Mouse (Mus musculus): Measurements from ENCODE around the gene Mast4. TPM values are rescaled to one million over a fixed set of nuclear protein-coding genes. Genes with fewer than 3 reads are reported as not detected.

Mast4 gene
- polyA plus RNA-seq, 1 experiment from 2014 or later = 19.5 TPM

DNA sequence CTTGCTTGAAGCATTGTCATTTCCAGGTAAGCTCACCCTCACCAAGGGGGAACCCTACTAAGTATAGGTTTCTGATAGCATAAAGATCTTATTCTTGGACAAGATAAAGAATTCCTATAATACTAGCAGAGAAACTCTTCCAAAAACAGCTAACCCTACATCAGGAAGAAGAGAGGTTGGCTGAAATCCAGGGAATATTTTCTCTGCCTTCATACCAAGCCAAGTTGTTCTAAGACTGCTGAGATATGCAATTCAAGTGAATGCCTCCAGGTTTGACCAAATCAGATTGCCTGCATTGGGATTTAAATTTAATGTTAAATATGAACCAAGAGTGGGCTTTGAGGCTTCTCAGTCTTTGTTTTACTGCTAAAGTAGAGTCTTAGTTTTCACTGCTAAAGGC, 608.9 kb downstream of the Mast4 start:
- no peaks in the 10 kb centered on the region for H3K27me3 ChIP-seq (ENCODE audit: control insufficient read depth, insufficient read depth, low read length)
- ATAC-seq (ENCODE audit: insufficient read depth, low FRiP score, low TSS enrichment) (no peak), DNase-seq (ENCODE audit: low spot score) (no peak)
- H3K4me2 ChIP-seq (ENCODE audit: low read depth) = no peak overlapping the region
- no peaks in the 10 kb centered on the region for H3K9me3 ChIP-seq (ENCODE audit: control insufficient read depth, low read length)
- no peaks in the 10 kb centered on the region for H3K4me1 ChIP-seq (ENCODE audit: control insufficient read depth, insufficient read depth, low read length)
- H3K9ac ChIP-seq (ENCODE audit: low read length) = no peak overlapping the region
- H3K36me3 ChIP-seq (ENCODE audit: control insufficient read depth, insufficient read depth, low read length) = no peaks in the 10 kb centered on the region
- no peak overlapping the region for H3K4me3 ChIP-seq (ENCODE audit: low read depth, low read length)
- H3K27ac ChIP-seq (ENCODE audit: low read depth, low read length) = no peak overlapping the region

DNA sequence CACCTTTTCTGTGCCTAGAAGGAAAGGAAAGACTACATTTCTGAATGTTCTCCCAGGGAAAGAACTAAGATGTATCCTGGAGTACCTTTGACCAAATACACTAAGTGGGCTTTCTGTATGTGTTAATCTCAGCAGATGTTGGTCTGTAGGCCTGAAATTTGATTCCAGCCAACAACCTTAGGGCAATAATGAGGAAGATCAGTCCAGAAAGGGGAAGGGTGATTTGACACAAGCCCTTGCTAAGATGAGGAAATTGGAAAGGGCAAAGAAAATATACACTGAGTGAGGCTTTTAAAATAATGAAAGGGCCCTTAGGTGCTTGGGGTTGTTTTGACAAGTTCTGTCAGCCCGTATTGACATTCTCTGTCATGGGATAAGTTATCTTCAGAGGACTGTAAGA, 617.3 kb downstream of the Mast4 start:
- no peak overlapping the region for H3K4me2 ChIP-seq (ENCODE audit: low read depth)
- no peak for DNase-seq (ENCODE audit: low spot score)
- H3K4me3 ChIP-seq (ENCODE audit: low read depth, low read length) = no peak overlapping the region
- no peaks in the 10 kb centered on the region for H3K27me3 ChIP-seq (ENCODE audit: control insufficient read depth, insufficient read depth, low read length)
- no peaks in the 10 kb centered on the region for H3K9me3 ChIP-seq (ENCODE audit: control insufficient read depth, low read length)
- no peak overlapping the region for H3K9ac ChIP-seq (ENCODE audit: low read length)
- no peak overlapping the region for H3K27ac ChIP-seq (ENCODE audit: low read depth, low read length)
- no peaks in the 10 kb centered on the region for H3K36me3 ChIP-seq (ENCODE audit: control insufficient read depth, insufficient read depth, low read length)
- 85% methylated on average over 1 of the region's 1 CpGs for WGBS
- no peaks in the 10 kb centered on the region for H3K4me1 ChIP-seq (ENCODE audit: control insufficient read depth, insufficient read depth, low read length)
- no peak for ATAC-seq (ENCODE audit: insufficient read depth, low FRiP score, low TSS enrichment)

DNA sequence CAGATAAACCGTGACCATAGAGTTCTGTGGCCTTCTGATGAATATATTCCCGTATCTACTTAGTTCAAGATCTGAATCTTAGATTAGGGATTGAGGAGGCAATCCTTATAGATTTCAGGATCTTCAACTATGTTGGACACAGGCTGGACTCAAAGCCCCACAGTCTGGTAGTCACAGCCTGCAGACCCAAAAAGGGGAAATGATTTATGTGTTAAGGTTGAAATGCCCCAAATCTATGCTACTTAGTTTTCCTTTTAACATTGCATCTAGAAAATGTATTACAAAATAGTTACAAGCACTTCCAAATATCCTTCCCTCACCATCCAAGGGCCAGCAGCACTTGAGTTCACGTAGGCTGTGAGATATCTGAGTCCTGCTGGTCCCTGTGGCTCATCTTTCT, 633.6 kb downstream of the Mast4 start:
- Histone ChIP-seq H3K4me2 (ENCODE audit: low read depth) (no peak overlapping the region), H3K27ac (ENCODE audit: low read depth, low read length) (no peak overlapping the region), H3K36me3 (ENCODE audit: control insufficient read depth, insufficient read depth, low read length) (no peaks in the 10 kb centered on the region), H3K27me3 (ENCODE audit: control insufficient read depth, insufficient read depth, low read length) (no peaks in the 10 kb centered on the region), H3K4me1 (ENCODE audit: control insufficient read depth, insufficient read depth, low read length) (no peaks in the 10 kb centered on the region), H3K9me3 (ENCODE audit: control insufficient read depth, low read length) (no peaks in the 10 kb centered on the region), H3K9ac (ENCODE audit: low read length) (no peak overlapping the region), H3K4me3 (ENCODE audit: low read depth, low read length) (no peak overlapping the region)
- DNase-seq (ENCODE audit: low spot score) (no peak), ATAC-seq (ENCODE audit: insufficient read depth, low FRiP score, low TSS enrichment) (no peak)
- WGBS = 93% methylated on average over 3 of the region's 3 CpGs

DNA sequence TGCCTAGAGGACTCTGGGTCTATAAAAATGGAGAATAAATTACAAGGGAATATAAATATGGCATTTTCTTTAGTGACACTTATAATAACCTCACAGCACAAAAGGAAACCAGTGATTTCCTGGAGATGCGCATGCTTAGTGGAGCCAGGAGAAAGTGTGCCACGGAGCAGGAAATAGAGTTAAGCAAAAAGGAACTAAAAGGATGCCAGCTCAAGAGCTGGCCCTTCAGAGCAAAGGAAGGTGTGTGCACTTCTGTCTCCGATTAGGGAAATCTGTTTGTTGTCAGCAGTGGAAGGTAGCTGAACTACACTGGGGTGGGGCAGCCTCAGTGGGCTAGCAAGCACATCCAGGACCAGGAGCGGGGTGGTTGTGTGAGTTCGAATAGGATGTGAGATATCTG, 634.1 kb downstream of the Mast4 start:
- no peak for ATAC-seq (ENCODE audit: insufficient read depth, low FRiP score, low TSS enrichment)
- H3K9me3 ChIP-seq (ENCODE audit: control insufficient read depth, low read length) = no peaks in the 10 kb centered on the region
- H3K9ac ChIP-seq (ENCODE audit: low read length) = no peak overlapping the region

DNA sequence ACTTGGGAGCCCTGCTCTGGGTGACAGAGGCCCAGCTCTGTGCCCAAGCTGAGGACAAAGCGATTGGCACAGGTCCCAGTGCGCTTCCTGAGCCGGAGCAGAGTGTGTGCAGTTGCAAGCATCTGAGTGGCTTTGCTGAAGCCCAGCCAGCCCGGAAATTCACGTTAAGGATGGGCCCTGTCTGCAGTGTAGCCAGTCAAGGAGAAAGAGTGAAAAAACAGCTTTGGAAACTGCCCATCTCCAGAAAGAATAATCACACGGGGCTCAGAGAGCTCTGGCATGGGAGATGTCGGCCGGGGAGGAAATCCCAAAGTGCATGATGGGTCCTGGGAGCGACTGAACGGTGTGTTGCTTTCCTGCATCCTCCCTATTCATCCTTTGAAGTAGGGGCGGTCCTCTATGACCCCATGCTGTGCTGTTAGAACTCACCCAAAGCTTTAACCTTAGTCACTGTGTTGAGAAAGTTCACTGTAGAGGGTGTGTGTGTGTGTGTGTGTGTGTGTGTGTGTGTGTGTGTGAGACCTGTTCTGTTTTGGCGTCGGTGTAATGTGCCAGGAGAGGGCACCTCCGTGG, 635.5 kb downstream of the Mast4 start:
- ATAC-seq (ENCODE audit: insufficient read depth, low FRiP score, low TSS enrichment) (peak; percentile 45), DNase-seq (ENCODE audit: low spot score) (peak; percentile 49)
- H3K27me3 ChIP-seq (ENCODE audit: control insufficient read depth, insufficient read depth, low read length) = no peaks in the 10 kb centered on the region
- no peaks in the 10 kb centered on the region for H3K9me3 ChIP-seq (ENCODE audit: control insufficient read depth, low read length)
- no peak overlapping the region for H3K9ac ChIP-seq (ENCODE audit: low read length)
- no peaks in the 10 kb centered on the region for H3K36me3 ChIP-seq (ENCODE audit: control insufficient read depth, insufficient read depth, low read length)
- no peaks in the 10 kb centered on the region for H3K4me1 ChIP-seq (ENCODE audit: control insufficient read depth, insufficient read depth, low read length)
- WGBS = 39% methylated on average over 14 of the region's 14 CpGs
- no peak overlapping the region for H3K27ac ChIP-seq (ENCODE audit: low read depth, low read length)
- no peak overlapping the region for H3K4me3 ChIP-seq (ENCODE audit: low read depth, low read length)
- H3K4me2 ChIP-seq (ENCODE audit: low read depth) = peak overlapping the region; percentile 2; the same call in 1 of the 2 replicates

More for the DNA sequence above, 634.1 kb downstream of the Mast4 start:
- no peak overlapping the region for H3K27ac ChIP-seq (ENCODE audit: low read depth, low read length)
- no peak overlapping the region for H3K4me2 ChIP-seq (ENCODE audit: low read depth)
- no peak for DNase-seq (ENCODE audit: low spot score)
- no peaks in the 10 kb centered on the region for H3K4me1 ChIP-seq (ENCODE audit: control insufficient read depth, insufficient read depth, low read length)
- H3K4me3 ChIP-seq (ENCODE audit: low read depth, low read length) = no peak overlapping the region
- H3K27me3 ChIP-seq (ENCODE audit: control insufficient read depth, insufficient read depth, low read length) = no peaks in the 10 kb centered on the region
- WGBS = 94% methylated on average over 5 of the region's 5 CpGs
- H3K36me3 ChIP-seq (ENCODE audit: control insufficient read depth, insufficient read depth, low read length) = no peaks in the 10 kb centered on the region

DNA sequence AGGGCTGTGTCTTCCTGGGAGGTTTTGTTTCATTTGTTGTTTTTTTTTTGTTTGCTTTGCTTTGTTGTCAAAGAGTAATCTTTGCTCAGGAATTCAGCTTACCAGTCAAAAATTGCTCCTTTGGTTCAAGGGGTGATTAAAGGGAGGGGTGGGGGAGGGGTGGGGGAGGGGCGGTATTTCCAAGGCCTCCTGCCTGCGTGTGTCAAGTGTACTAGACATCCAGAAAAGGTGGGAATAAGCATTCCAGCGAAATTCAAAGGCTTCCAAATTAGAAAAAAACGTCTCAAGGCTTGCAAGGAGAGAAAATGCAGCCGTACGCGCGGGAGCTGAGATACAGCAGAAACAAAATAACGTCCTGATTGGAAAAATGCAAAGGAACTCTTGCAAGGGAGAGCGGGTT, 636.0 kb downstream of the Mast4 start:
- ATAC-seq (ENCODE audit: insufficient read depth, low FRiP score, low TSS enrichment) (no peak), DNase-seq (ENCODE audit: low spot score) (no peak)
- Histone ChIP-seq H3K27me3 (ENCODE audit: control insufficient read depth, insufficient read depth, low read length) (no peaks in the 10 kb centered on the region), H3K4me2 (ENCODE audit: low read depth) (0 out of 2 replicates have a peak overlapping the region, but pooled peaks have one; percentile 2), H3K4me3 (ENCODE audit: low read depth, low read length) (no peak overlapping the region), H3K36me3 (ENCODE audit: control insufficient read depth, insufficient read depth, low read length) (no peaks in the 10 kb centered on the region), H3K4me1 (ENCODE audit: control insufficient read depth, insufficient read depth, low read length) (no peaks in the 10 kb centered on the region), H3K9me3 (ENCODE audit: control insufficient read depth, low read length) (no peaks in the 10 kb centered on the region), H3K27ac (ENCODE audit: low read depth, low read length) (no peak overlapping the region), H3K9ac (ENCODE audit: low read length) (no peak overlapping the region)
- WGBS = 45% methylated on average over 10 of the region's 10 CpGs

DNA sequence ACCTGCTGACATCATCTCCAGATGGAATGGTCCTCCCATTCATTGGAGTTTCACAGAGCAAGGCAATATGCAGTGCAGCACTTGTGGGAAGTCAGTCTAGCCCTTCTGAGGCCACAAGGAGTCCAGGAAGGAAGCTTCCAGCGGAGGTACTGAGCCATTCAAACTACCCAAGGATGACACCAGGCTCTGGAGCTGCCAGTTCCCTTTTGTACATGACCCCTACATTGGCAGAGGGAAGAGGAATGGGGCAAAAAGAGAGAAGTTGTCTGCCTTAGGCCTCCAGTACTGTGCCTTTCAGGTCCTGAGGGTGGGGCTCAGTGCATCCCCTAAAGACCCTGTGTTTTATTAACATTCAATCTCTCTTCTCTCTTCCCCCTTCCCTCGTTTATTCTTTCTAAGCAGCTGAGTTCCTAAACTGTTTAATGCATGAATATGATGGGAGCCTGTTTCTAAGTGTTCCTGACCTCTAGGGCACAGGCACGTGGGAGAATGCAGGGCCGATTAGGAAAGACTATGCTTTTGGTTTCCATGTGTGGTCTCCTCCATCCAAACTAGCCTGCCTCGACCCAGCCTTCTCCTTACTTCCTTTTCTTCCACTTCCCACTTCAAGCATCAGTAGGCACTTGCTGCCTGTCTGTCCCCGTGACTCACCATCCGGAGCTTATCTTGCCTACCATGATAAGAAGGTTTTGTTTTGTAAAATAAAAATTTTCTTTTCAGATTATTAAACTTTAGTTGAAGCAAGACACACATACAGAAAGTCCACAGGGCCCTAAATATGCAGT, 639.0 kb downstream of the Mast4 start:
- Histone ChIP-seq H3K4me3 (ENCODE audit: low read depth, low read length) (no peak overlapping the region), H3K4me1 (ENCODE audit: control insufficient read depth, insufficient read depth, low read length) (no peaks in the 10 kb centered on the region), H3K27me3 (ENCODE audit: control insufficient read depth, insufficient read depth, low read length) (no peaks in the 10 kb centered on the region), H3K9ac (ENCODE audit: low read length) (no peak overlapping the region), H3K9me3 (ENCODE audit: control insufficient read depth, low read length) (no peaks in the 10 kb centered on the region), H3K36me3 (ENCODE audit: control insufficient read depth, insufficient read depth, low read length) (no peaks in the 10 kb centered on the region), H3K27ac (ENCODE audit: low read depth, low read length) (no peak overlapping the region), H3K4me2 (ENCODE audit: low read depth) (no peak overlapping the region)
- WGBS = 82% methylated on average over 7 of the region's 7 CpGs
- DNase-seq (ENCODE audit: low spot score) (no peak), ATAC-seq (ENCODE audit: insufficient read depth, low FRiP score, low TSS enrichment) (no peak)

DNA sequence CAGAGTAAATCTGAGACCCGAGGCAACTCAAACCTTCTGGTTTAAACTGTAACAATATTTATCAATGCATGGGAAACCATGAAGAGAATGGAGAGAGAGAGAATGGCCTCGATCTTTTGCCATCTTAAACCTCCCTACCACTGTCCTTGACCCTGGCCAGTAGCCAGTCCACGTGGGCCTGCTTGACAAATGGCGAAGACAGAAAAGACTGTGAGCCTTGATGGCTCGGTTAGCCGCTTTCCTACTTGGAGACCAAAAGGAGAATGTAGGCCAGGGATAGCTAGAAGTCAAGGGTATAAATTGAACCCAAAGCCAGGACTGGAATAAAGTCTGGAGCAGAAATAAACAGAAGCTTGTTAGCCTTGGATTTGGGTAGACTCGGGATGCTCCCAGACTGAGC, 640.1 kb downstream of the Mast4 start:
- Histone ChIP-seq H3K27ac (ENCODE audit: low read depth, low read length) (no peak overlapping the region), H3K4me1 (ENCODE audit: control insufficient read depth, insufficient read depth, low read length) (no peaks in the 10 kb centered on the region), H3K4me2 (ENCODE audit: low read depth) (no peak overlapping the region), H3K36me3 (ENCODE audit: control insufficient read depth, insufficient read depth, low read length) (no peaks in the 10 kb centered on the region), H3K9me3 (ENCODE audit: control insufficient read depth, low read length) (no peaks in the 10 kb centered on the region), H3K9ac (ENCODE audit: low read length) (no peak overlapping the region), H3K4me3 (ENCODE audit: low read depth, low read length) (no peak overlapping the region), H3K27me3 (ENCODE audit: control insufficient read depth, insufficient read depth, low read length) (no peaks in the 10 kb centered on the region)
- 88% methylated on average over 7 of the region's 7 CpGs for WGBS
- DNase-seq (ENCODE audit: low spot score) (no peak), ATAC-seq (ENCODE audit: insufficient read depth, low FRiP score, low TSS enrichment) (no peak)

DNA sequence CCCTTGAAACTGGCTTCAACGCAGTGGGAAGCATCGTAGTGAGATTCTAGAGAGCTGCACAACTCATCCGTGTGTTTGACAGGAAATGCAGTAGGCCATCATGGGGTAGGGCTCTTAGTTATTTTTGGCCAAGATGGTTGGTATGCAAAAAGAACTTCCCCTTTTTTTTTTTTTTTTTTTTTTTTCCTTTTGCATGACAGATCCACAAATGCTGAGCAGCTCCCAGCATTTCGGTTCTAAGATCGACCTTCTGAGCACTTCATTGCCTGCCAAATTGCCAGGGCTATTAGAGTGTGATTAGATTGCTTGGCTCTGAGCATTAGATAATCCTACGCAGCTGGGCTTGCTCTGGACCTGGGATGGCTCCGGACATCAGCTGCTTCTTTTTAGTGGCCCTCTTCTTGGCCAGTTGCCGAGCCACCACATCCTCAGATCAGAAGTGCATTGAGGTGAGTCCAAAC, 640.9 kb downstream of the Mast4 start, which contains the start of gene Cd180:
Gene Cd180, plus strand, starts transcription at position 218 of the 461 bp plus-strand sequence.
- H3K27ac ChIP-seq (ENCODE audit: low read depth, low read length) = no peak within 1 kb of the TSS
- 76% methylated on average over 8 of the region's 8 CpGs for WGBS
- H3K9me3 ChIP-seq (ENCODE audit: control insufficient read depth, low read length) = no peaks in the 10 kb centered on the region
- H3K9ac ChIP-seq (ENCODE audit: low read length) = no peak within 1 kb of the TSS
- no peak for ATAC-seq (ENCODE audit: insufficient read depth, low FRiP score, low TSS enrichment)
- no peak within 1 kb of the TSS for H3K4me2 ChIP-seq (ENCODE audit: low read depth)
- no peaks in the 10 kb centered on the region for H3K36me3 ChIP-seq (ENCODE audit: control insufficient read depth, insufficient read depth, low read length)
- H3K4me3 ChIP-seq (ENCODE audit: low read depth, low read length) = no peak within 1 kb of the TSS
- H3K27me3 ChIP-seq (ENCODE audit: control insufficient read depth, insufficient read depth, low read length) = no peaks in the 10 kb centered on the region
- DNase-seq (ENCODE audit: low spot score) = no peak
- H3K4me1 ChIP-seq (ENCODE audit: control insufficient read depth, insufficient read depth, low read length) = no peaks in the 10 kb centered on the region
